Mouse (Mus musculus): Measurements from ENCODE around the gene Mogs. TPM values are rescaled to one million over a fixed set of nuclear protein-coding genes. Genes with fewer than 3 reads are reported as not detected.
A peak's percentile ranks its signal among the peaks of the same experiment; 100 is the strongest.

Mogs gene
- total and polyA plus RNA-seq, 3 experiments: 150 to 209 TPM; not detected in 1

DNA sequence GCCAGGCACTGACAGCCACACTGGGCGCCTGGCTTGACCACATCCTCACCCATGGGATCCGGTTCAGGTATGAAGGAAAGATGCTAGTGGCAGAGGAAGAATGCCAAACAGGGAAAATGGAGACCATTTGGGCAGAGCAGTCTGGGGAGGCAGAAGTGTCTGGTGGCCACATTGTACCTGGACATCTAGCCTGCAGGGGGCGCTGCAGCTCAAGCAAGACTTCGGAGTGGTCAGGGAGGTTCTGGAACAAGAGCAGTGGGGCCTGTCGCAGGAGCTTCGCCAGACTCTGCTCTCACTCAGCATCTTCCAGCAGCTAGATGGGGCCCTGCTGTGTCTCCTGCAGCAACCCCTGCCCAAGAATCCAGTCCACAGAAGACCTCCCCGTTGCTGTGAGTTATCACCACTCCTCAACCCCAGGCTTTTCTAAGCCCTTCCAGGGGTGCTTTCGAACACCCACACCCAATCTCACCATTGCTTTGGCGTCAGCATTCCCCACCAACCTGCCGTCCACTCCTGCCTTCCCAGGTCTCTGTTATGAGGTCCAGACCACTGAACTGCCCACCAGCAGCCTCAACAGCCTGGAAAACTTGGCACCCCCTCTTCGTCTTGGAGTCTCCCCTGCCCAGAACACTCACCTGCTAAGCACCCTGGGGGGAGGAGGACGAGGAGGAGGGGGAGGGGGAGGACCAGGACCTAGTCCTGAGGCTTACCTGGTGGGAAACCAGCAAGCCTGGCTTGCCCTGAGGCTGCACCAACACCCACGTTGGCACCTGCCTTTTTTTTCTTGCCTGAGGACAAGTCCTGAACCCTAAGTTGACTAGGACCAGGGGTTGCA lies 7.5 kb upstream of the Mogs start:
- Histone ChIP-seq H3K9me3 (replicated peaks; ENCODE audit: insufficient read depth, low read length) (no peaks in the 10 kb centered on the region), H3K27me3 (ENCODE audit: control insufficient read depth in 1 of 2, insufficient read depth in 2 of 2, low read length in 2 of 2) (no peaks in the 10 kb centered on the region), H3K79me2 (ENCODE audit: control insufficient read depth, insufficient read depth, low read length, poor library complexity) (peaks cover 12% of the 10 kb centered on the region), H3K9ac (ENCODE audit: control insufficient read depth, low read depth, low read length, poor library complexity, severe bottlenecking) (peak overlapping the region; percentile 86), H3K27ac (ENCODE audit: control insufficient read depth, low read depth, low read length) (no peak overlapping the region), H3K36me3 (ENCODE audit: control insufficient read depth in 1 of 2, insufficient read depth in 2 of 2, low read length in 2 of 2) (peaks cover 1 to 10% of the 10 kb centered on the region in 2 experiments; a peak in 3 of 4 replicates), H3K4me1 (ENCODE audit: control insufficient read depth in 1 of 2, insufficient read depth in 2 of 2, low read length in 2 of 2) (no peaks in the 10 kb centered on the region; a peak in 2 of 4 replicates), H3K4me3 (ENCODE audit: control insufficient read depth in 1 of 2, insufficient read depth in 1 of 2, low read depth in 2 of 2, low read length in 2 of 2) (peak overlapping the region; percentile 79 to 93)
- DNase-seq (ENCODE audit: low read depth, low spot score): peak; percentile 84
- no peak for TF ChIP-seq E2F4 (IDR thresholded peaks at IDR 0.05; ENCODE audit: borderline replicate concordance, low read depth, low read length)
- TF ChIP-seq GABPA (IDR thresholded peaks at IDR 0.05; ENCODE audit: low read depth, low read length): no peak
- no peak for TF ChIP-seq KAT2A (conservative IDR thresholded peaks at IDR 0.05; ENCODE audit: low read depth, low read length)
- TF ChIP-seq SMC3 (IDR thresholded peaks at IDR 0.05; ENCODE audit: low read depth, low read length): peak; percentile 64
- TF ChIP-seq MEF2A (IDR thresholded peaks at IDR 0.05; ENCODE audit: extremely low read depth, insufficient replicate concordance, low read depth, low read length, poor library complexity, severe bottlenecking): 0 out of 2 replicates have a peak, but pooled peaks have one; percentile 11
- peak; percentile 49; the same call in 1 of the 2 replicates for TF ChIP-seq ZC3H11A (IDR thresholded peaks at IDR 0.05; ENCODE audit: low read depth, low read length)
- no peak for TF ChIP-seq MAFK (IDR thresholded peaks at IDR 0.05; ENCODE audit: borderline replicate concordance, low read depth, low read length)
- TF ChIP-seq HCFC1 (IDR thresholded peaks at IDR 0.05; ENCODE audit: low read depth, low read length): 0 out of 2 replicates have a peak, but pooled peaks have one; percentile 24
- no peak for TF ChIP-seq JUND (IDR thresholded peaks at IDR 0.05; ENCODE audit: low read depth, low read length)
- peak; percentile 85 to 94 (median 93) for TF ChIP-seq CTCF (IDR thresholded peaks at IDR 0.05 in 2 of 3, conservative IDR thresholded peaks at IDR 0.05 in 1 of 3; ENCODE audit: control insufficient read depth in 1 of 3, insufficient read depth in 1 of 3, low read depth in 2 of 3, low read length in 3 of 3, poor library complexity in 1 of 3, severe bottlenecking in 1 of 3)
- TF ChIP-seq MAX (IDR thresholded peaks at IDR 0.05; ENCODE audit: low read length): 0 out of 2 replicates have a peak, but pooled peaks have one; percentile 14
- TF ChIP-seq TCF12 (IDR thresholded peaks at IDR 0.05; ENCODE audit: low read depth, low read length): no peak
- TF ChIP-seq SIN3A (IDR thresholded peaks at IDR 0.05; ENCODE audit: low read length): 0 out of 2 replicates have a peak, but pooled peaks have one; percentile 32
- TF ChIP-seq USF2 (IDR thresholded peaks at IDR 0.05; ENCODE audit: borderline replicate concordance in 1 of 2, insufficient read depth in 1 of 2, low read depth in 1 of 2, low read length in 2 of 2): no peak
- no peak for TF ChIP-seq ZNF384 (IDR thresholded peaks at IDR 0.05; ENCODE audit: low read depth, low read length)
- no peak for TF ChIP-seq POLR2A (IDR thresholded peaks at IDR 0.05; ENCODE audit: control insufficient read depth in 1 of 2, insufficient read depth in 1 of 2, low read depth in 1 of 2, low read length in 2 of 2, poor library complexity in 1 of 2)
- no peak for TF ChIP-seq TAL1 (IDR thresholded peaks at IDR 0.05; ENCODE audit: low read length)
- TF ChIP-seq MXI1 (IDR thresholded peaks at IDR 0.05; ENCODE audit: low read depth, low read length): peak; percentile 5; the same call in 1 of the 2 replicates
- no peak for TF ChIP-seq POLR2AphosphoS5 (IDR thresholded peaks at IDR 0.05; ENCODE audit: borderline replicate concordance, low read depth, low read length)
- peak; percentile 61 for TF ChIP-seq RAD21 (IDR thresholded peaks at IDR 0.05; ENCODE audit: low read depth, low read length)
- no peak for TF ChIP-seq ELF1 (IDR thresholded peaks at IDR 0.05; ENCODE audit: low read depth, low read length)
- TF ChIP-seq MYB (IDR thresholded peaks at IDR 0.05; ENCODE audit: low read depth, low read length): no peak
- TF ChIP-seq POLR2AphosphoS2 (IDR thresholded peaks at IDR 0.05; ENCODE audit: low read length): no peak
- no peak for TF ChIP-seq ZKSCAN1 (IDR thresholded peaks at IDR 0.05; ENCODE audit: low read depth, low read length)
- TF ChIP-seq UBTF (IDR thresholded peaks at IDR 0.05; ENCODE audit: borderline replicate concordance, insufficient read depth, low read depth, low read length): no peak
- no peak for TF ChIP-seq ZMIZ1 (IDR thresholded peaks at IDR 0.05; ENCODE audit: low read depth, low read length)
- TF ChIP-seq GATA1 (IDR thresholded peaks at IDR 0.05; ENCODE audit: low read depth, low read length): no peak
- no peak; the same call in 1 of the 2 replicates for TF ChIP-seq MAZ (IDR thresholded peaks at IDR 0.05; ENCODE audit: low read depth, low read length)

All from MEL (cell line).